Mouse (Mus musculus): ENCODE data around the gene Gm6401. TPM values are rescaled to one million over a fixed set of nuclear protein-coding genes. Genes with fewer than 3 reads are reported as not detected.
"Not testable (repeated sequence)": the region's sequence is repeated elsewhere in the genome, so short reads cannot be mapped to it uniquely, and the experiment has no call there.

Gm6401 gene
- not detected in 2 replicates for polyA plus RNA-seq (2012; rRNA removed)

DNA sequence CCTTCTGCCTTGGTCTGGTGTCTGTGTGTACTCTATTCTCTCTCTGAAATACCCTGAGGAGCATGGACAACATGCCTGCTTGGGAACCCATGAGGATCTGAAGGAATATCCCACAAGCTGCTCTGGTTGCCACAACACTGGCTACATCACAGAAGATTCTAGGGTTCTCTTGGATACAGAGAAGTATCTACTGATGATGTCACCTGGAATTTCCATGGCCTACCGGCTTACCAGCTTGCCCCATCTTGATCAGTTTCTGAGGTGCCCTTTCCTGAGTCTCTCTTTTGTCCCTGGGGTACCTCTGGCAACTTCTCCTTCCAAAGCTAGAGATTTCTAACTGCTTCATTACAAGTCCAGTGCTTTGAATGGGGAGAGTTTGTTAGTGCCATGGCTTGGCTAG lies at the start of gene Gm6401:
Gm6401 (minus strand) TSS at position 101 of the 400 bp plus-strand sequence.
- H3K4me1 ChIP-seq (ENCODE audit: control insufficient read depth, insufficient read depth, low read length); H3K4me3 ChIP-seq (ENCODE audit: insufficient read depth, low read length); H3K27ac ChIP-seq (ENCODE audit: insufficient read depth, low read length): not testable (repeated sequence)

DNA sequence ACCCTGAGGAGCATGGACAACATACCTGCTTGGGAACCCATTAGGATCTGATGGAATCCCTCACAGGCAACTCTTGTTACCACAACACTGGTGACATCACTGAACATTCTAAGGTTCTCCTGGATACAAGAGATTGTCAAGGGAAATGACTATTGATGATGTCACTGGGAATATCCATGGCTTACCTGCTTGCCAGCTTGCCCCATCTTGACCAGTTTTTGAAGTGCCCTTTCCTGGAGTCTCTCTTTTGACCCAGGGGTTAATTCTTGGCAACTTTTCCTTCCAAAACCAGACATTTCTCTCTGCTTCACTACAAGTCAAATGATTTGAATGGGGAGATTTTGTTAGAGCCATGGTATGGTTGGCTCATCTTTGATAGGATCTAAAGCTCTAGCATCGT lies 15.5 kb upstream of the Gm6401 start, which contains the start of gene Gm3543:
Gm3543 (minus strand) TSS at position 101 of the 400 bp plus-strand sequence.
- H3K4me3 ChIP-seq (ENCODE audit: insufficient read depth, low read length); H3K4me1 ChIP-seq (ENCODE audit: control insufficient read depth, insufficient read depth, low read length); H3K27ac ChIP-seq (ENCODE audit: insufficient read depth, low read length): not testable (repeated sequence)

GRCm38 (mm10) chr14:41968596-41968995 lies 869 bp upstream of the Gm6401 start:
- H3K4me1 ChIP-seq (ENCODE audit: control insufficient read depth, insufficient read depth, low read length); H3K4me3 ChIP-seq (ENCODE audit: insufficient read depth, low read length); H3K27ac ChIP-seq (ENCODE audit: insufficient read depth, low read length): not testable (repeated sequence)

DNA sequence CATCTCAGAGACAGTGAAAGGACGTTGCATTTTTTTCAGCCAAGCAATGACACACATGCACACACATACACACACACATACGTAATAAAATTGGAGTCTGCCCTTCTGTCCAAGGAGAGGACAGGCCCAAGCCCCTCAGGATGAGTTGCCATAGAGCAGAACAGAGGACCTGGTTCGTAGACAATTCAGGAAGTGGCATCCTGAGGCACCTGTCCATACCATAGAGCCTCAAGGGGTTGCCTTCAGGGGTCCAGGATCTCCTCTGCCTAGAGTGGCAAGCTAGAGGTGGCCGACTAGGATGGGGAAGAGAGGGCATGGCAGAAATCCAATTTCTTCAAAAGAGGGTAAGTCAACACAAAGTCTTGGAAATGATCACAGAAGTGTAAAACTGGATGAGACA lies 3.6 kb downstream of the Gm6401 start:
- H3K27ac ChIP-seq (ENCODE audit: insufficient read depth, low read length); H3K4me1 ChIP-seq (ENCODE audit: control insufficient read depth, insufficient read depth, low read length); H3K4me3 ChIP-seq (ENCODE audit: insufficient read depth, low read length): not testable (repeated sequence)

- H3K4me3 ChIP-seq (ENCODE audit: insufficient read depth, low read length); H3K27ac ChIP-seq (ENCODE audit: insufficient read depth, low read length): not testable (repeated sequence)
These were observed 24.0 kb downstream of the Gm6401 start, which contains the start of gene 1700024B05Rik for GRCm38 (mm10) chr14:41943695-41944094. Gene 1700024B05Rik, plus strand, starts transcription at chr14:41943995.

GRCm38 (mm10) chr14:41924649-41925048 lies 43.1 kb downstream of the Gm6401 start, which contains the start of gene 1700049E17Rik1:
Gene 1700049E17Rik1, plus strand, starts transcription at chr14:41924949.
- H3K4me3 ChIP-seq (ENCODE audit: insufficient read depth, low read length); H3K27ac ChIP-seq (ENCODE audit: insufficient read depth, low read length); H3K4me1 ChIP-seq (ENCODE audit: control insufficient read depth, insufficient read depth, low read length): not testable (repeated sequence)

More at GRCm38 (mm10) chr14:41943695-41944094, 24.0 kb downstream of the Gm6401 start, which contains the start of gene 1700024B05Rik:
- not testable (repeated sequence) for H3K4me1 ChIP-seq (ENCODE audit: control insufficient read depth, insufficient read depth, low read length)

Other genes starting within 250 kb of the Gm6401 start
- gene Gm7929, start 217.3 kb downstream of the Gm6401 start, polyA plus RNA-seq (2012; rRNA removed), result not detected in 2 replicates
- not detected in 2 replicates for gene Gm47189, start 195.5 kb downstream of the Gm6401 start, polyA plus RNA-seq (2012; rRNA removed)
- gene Gm7980, start 60.6 kb downstream of the Gm6401 start, polyA plus RNA-seq (2012; rRNA removed), result not detected in 2 replicates
- not detected in 2 replicates for gene 1700049E17Rik1, start 43.0 kb downstream of the Gm6401 start, polyA plus RNA-seq (2012; rRNA removed)
- gene 1700024B05Rik, start 23.9 kb downstream of the Gm6401 start, polyA plus RNA-seq (2012; rRNA removed), result not detected in 2 replicates
- not detected in 2 replicates for gene Gm3543, start 15.4 kb upstream of the Gm6401 start, polyA plus RNA-seq (2012; rRNA removed)
- not detected in 2 replicates for gene Gm7951, start 149.4 kb upstream of the Gm6401 start, polyA plus RNA-seq (2012; rRNA removed)
- not detected in 2 replicates for gene Gm17027, start 194.7 kb upstream of the Gm6401 start, polyA plus RNA-seq (2012; rRNA removed)
- gene Gm3573, start 222.9 kb upstream of the Gm6401 start, polyA plus RNA-seq (2012; rRNA removed), result not detected in 2 replicates

Data from cortical plate, adult 2 months (tissue).